Mouse (Mus musculus) heart, postnatal 14 days (tissue): Measurements from ENCODE around the gene Shq1. TPM values are rescaled to one million over a fixed set of nuclear protein-coding genes. Genes with fewer than 3 reads are reported as not detected.

Experiments used
- DNase-seq, 2 experiments: peaks; one replicate each; pipeline ENCODE4 v3.0.0; 2021 to 2022
- intact Hi-C: fragments of 180-260 bp; cut with DNase I; formaldehyde crosslinking; loops from one replicate; pipeline ENCODE4 v1.15.1; 2025
- total RNA-seq, 2 experiments: library from RNA; stranded (reverse); gene quantifications; 2 replicates each; pipeline ENCODE4 v1.2.3; 2021

Gene Shq1
- total RNA-seq, 2 experiments from 2014 or later, result 2.7 to 3.7 TPM

DNA sequence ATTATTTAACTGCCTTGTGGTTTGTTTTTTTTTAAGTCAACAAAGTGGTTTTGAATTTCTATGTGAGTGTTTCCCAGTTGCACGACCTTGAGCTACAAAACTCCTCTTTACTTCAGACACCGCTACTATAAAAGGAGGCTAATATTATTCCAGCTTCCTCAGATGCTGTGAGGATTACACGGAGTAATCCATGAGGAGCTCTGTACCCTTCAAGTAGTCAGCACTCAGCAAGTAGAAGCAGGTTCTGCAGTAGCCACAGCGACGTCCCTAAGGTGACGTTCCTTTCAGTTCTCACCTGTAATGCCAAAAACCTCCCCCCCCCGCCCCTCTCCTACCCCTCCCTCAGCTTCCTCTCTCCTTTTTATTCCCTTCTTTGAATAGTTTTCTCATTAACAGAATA lies 444 bp upstream of the Shq1 start:
- intact Hi-C loops, result no loop called here
- no peak for DNase-seq

DNA sequence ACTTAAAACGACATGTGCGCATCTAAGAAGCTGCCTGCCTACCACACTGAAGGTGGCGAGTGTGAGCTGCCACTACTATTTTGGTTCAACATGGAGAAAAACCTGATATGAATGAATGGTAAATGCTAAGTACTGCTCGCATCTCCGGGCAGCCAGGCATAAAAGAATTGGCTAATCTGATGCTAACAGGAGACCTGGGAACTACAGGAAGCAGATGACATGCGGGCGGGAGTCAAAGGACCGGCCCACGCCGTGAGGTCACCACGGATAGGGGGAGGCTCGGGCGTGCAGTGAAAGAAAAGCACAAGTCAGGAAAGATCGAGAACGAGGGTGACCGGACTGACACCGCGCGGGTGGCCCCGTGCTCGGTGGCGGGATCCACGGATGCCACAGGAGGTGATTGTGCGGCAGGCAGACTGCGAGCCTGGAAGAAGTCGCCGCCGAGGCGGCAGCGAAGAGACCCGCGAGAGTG lies 551 bp downstream of the Shq1 start:
- DNase-seq, result peak; percentile 36 to 51
- intact Hi-C loops, result no loop called here

DNA sequence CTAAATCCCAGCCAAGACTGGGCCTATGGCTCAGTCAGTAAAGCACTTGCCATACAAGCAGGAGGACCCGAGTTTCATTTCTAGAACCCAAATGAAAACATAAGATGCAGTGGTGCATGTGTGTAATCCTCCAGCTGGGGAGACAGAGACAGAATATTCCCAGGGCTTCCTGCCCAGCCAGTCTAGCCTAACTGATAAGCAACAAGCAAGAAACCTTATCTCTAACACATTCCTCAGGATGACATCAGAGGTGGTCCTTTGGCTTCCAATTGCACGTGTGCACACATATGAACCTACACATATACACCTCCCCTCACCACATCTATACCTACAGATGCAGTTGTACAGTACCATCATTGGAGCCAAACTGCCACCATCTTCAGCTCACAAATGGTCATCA lies 2.1 kb downstream of the Shq1 start:
- intact Hi-C loops, result no loop called here
- no peak for DNase-seq

DNA sequence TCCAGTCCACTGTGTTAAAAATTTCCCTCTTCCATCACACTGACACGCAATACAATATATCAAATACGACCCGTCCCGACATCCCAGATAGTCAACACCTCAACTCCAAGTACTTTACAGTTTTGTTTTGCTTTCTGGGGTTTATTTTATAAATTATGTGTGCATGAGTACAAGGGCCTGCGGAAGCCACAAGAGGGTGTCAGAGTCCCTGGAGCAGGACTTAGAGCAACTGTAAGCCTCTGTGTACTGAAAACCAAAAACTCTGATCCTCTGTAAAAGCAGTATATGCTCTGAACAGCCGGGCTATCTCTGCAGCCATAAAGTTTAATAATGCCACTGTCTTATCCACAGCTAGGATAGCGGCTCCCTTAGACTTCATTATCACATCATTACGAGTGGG lies 3.3 kb downstream of the Shq1 start:
- intact Hi-C loops, result no loop called here
- no peak for DNase-seq

DNA sequence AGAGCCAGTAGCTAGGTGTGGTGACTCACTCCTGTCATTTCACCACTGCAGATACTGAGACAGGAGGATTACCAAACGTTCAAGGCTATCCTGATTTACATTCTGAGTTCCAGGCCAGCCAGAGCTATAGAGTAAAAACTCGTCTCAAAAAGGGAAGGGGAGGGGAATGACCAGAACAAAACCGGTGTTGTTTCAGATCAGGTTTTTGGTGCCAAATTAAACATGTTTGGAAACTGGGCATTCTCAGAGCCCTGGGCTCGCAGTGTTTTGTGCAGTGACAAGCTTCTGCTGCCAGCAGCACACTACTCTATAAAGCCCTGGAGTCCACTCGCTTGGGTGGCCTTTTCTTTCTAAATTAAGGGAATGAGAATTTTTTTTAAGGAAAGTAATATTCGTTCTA lies 8.7 kb downstream of the Shq1 start:
- intact Hi-C loops, result no loop called here
- no peak for DNase-seq

DNA sequence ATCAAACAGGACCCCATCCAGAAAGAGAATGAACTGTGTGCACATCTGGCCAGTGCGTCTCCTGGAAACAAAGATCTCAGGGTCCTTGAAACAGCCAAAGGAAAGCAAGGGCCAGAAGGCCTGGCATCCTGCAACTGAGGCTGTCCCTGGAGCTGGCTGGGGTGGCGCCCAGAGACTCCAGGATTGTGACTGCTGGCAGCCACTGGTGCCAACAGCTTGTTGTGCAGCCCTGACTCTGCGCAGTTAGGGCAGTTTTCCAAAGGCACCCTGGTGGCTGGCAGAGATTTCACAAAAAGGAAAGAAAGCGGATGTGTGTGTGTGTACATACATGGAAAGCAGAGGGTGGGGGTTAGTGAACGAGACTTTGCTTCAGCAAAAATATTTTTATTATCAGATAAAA lies 10.6 kb downstream of the Shq1 start:
- DNase-seq, result peak; percentile 64 to 75
- intact Hi-C loops, result no loop called here

DNA sequence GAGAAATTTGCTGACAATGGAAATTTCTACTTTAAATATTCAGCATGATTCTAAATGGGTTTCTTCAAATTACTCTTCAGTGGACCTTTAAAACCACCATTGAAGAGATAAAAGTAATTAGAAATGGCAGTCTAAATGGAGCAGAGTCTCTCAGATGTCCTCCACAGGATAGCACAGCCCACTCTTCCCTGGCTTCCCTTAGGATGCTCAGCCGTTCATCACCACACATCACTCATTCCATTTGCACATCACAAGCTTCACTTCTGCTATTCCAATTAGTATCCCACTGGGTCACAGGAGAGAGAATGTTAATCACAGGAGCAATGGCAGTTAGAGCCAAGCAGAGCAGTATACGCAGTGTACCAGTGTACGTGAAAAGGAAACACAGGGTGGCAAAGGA lies 18.4 kb downstream of the Shq1 start:
- DNase-seq, result no peak
- intact Hi-C loops, result no loop called here

DNA sequence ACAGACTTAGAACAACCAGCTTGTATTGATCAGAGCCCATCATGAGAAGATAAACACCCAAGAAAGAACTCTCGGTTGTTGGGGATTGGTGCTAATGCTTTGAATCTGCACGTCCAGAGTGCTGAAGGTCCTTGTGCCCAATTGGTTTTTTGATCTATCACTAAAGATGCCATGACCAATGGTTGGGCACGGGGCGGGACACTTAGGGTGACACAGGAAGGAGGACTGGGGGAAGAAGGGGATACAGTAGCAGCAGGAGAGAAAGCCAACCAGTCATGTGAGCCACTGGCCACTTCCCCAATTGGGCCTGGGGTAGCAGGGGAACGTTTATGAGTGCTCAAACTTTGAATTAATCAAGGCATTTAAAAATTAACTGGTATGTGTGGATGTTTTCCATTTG lies 23.8 kb downstream of the Shq1 start:
- no peak for DNase-seq
- intact Hi-C loops, result loop anchor here (5.0 to 10.0 kb wide), 3 partner anchors 482 to 840 kb away; no protein-coding TSS in a partner anchor

DNA sequence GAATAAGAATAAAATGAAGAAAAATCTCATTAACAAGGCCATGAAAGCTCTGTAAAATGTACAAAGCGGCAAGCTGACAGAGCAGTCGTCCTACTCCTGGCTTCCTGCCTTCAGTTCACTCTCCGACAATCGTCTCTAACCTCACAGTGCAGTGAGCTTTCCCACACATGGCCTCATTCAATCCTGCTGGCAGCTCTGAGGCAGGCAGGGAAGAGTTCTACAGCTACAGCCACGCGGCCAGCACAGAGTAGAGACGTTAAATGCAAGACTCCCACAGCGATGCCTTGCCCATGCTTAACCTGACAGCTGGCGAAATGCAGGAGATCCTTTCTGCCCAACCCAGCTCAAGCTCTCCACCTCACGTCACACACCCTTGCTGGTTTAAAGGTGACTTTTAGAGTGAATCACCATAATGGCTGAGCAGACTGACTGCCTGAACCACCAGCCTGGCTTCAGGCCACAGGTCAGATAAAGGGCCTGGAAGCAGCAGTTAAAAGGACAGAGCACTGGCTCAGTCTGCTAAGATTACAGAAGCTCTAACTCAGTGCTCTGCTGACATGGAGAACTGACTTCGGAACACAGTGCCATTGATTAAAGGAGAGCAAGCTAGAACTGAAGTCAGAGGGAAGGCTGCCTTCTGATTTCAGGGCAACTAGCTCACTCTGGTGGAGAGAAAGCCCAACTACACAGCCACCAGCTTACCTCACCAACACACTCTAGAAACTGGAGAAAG lies 25.3 kb downstream of the Shq1 start:
- DNase-seq, result peak; percentile 33 to 58
- intact Hi-C loops, result loop anchor here (5.0 to 10.0 kb wide), 3 partner anchors 481 to 838 kb away; no protein-coding TSS in a partner anchor

DNA sequence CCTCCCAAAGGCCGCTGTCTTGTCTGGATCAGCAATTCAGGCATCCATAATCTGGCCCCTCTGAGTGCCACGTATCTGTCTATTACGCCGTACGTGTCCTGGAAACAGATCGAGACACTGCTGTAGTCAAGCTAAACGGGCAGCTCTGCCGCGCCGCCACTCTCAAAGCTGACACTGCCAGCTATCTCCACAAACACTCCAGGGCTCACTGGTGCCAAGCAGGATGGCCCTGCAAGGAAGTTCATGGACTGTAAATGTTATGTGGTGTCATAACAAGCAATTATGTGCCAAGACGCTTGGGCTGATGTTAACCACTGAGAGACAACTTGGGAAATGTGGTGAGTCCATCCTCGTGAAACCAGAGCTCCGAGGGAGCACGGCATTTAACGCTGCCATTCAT lies 26.3 kb downstream of the Shq1 start:
- intact Hi-C loops, result loop anchor here (5.0 to 10.0 kb wide), 3 partner anchors 480 to 837 kb away; no protein-coding TSS in a partner anchor
- DNase-seq, result peak in 1 of 2 experiments; percentile 30

DNA sequence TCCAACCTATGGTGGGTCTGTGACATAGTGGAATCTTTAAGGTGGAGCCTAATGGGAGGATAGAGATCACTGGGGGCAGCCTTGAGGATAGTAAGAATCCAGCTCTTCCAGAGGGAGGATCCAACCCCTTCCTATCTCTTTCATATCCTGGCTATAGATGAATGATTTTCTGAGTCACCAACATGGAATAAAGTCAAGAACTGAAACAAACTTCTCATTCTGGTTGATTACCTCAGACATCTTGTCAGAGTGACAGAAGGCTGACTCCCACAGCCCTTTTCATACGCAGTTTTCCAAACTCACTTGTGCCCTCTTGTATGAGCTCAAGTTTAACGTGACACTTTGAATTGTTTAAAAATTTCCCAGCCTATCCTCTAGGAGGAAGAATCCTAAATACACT lies 28.2 kb downstream of the Shq1 start:
- intact Hi-C loops, result loop anchor here (10.0 kb wide), 2 partner anchors 478 to 738 kb away; no protein-coding TSS in a partner anchor
- DNase-seq, result no peak

DNA sequence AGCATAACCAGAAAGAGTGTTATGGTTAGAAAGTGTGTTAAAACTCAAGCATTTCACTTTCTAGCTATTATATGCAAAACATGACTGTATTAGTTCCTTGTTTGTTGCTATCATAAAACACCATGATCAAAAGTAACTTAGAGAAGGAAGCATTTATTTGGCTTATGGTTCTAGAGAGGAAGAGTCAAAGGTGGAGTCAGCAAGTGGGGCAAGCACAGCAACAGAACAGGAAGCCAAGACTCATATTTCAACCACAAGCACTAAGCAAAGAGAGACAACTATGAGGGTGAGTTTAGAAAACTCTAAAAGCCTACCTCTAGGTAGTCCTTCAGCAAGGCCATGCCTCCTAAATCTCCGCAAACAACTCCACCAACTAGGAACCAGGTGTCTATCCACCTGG lies 30.4 kb downstream of the Shq1 start:
- no peak for DNase-seq
- intact Hi-C loops, result loop anchor here (10.0 kb wide), 2 partner anchors 476 to 736 kb away; no protein-coding TSS in a partner anchor

DNA sequence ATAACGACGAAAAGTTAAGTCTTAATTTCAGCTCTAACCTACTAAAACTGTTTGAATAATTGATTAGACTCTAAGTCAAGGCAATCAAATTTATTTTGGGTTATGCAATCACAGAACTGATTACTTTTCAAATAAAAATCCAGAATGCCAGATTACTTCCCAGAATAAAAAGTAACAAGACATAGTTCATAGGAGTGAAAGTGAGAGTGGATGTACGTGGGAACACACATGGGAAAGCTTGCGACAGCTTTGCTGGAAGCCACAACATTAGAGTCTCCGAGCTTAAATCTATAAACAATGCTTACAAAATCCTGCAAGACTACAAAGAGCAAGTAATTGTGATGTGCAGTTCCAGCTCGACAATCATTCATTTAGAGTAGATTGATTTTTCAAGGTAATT lies 41.9 kb downstream of the Shq1 start:
- intact Hi-C loops, result no loop called here
- no peak for DNase-seq

DNA sequence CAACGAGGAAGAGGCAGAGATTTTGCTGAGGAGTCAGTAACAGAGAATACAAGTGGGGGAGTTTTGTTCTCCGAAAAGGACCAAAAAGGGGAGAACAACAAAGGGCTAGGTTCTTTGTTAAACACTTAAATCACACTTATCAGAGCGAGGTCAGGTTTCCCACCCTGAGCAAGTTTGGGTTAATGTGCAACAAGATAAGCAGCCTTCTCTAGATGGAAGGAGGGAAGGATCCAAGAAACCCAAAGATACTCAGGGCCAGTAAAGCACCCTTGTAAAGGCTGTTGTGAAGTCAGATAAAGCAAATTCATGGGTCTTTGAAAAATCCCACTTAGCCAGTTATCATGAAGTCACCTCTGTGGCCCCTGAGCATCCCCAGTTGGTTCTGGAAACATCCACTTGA lies 42.7 kb downstream of the Shq1 start:
- DNase-seq, result no peak
- intact Hi-C loops, result no loop called here

DNA sequence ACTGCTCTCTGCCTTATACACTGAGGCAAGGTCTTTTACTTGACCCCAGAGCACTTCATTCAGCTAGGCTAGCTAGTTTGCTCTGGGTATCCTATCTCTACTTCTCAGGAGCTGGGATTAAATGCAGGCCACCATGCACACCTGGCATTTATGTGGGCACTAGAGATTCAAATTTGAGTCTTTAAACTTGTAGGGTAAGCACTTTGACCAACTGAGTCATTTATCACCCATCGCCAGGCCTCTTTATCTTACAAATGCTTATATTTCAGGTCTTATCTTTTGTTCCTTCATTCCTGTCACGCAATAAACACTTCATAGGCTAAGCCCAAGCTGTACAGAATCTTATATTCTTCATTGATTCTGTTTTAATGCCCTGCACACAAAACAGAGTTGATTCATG lies 47.0 kb downstream of the Shq1 start:
- intact Hi-C loops, result no loop called here
- no peak for DNase-seq

DNA sequence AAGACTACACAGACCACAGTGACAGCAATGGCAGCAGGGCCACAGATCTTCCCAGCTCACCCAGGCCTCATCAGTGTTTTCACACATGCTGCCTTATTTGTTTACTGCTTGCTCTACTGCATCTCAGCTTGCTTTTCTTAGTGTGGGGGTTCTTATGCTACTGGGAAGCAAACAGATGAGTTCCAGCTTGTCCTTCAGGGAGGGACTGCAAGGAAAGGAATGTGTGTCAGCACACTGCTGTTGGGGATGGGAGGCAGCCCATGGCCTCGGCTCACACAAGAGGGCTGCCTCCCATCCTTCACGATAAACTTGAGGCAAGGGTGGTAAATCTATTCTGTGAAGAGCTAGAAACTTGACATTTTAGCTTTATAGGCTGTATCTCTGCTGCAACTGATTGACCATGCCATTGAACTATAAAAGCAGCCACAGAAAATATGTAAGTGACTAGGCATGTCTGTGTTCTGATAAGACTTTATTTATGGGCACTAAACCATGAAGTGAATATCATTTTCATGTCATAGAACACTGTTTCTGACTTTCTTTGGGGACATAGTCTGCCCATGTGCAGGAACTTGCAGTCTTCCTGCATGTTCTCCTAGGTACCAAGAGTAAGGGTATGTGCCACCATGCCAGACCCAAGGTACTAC lies 48.0 kb downstream of the Shq1 start:
- intact Hi-C loops, result no loop called here
- no peak for DNase-seq

DNA sequence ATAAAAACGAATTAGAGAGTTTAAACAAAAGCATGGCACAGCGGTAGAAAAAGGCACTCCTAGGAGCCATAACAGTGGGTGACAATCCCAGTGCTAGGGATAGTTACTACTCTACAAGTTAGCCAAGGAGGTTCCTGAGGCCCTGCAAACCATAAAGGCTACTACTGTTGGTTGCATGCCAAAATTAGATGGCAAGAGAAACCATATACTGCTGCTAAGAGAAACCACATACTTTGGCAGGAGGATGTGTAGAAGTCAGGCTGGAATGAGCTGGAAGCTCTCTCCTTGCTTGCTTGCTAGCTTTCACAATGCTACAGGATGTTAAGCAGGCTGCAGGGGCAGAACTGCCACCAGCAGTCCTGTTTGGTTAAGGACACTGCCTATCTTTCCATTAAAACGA lies 50.5 kb downstream of the Shq1 start:
- intact Hi-C loops, result no loop called here
- DNase-seq, result no peak

DNA sequence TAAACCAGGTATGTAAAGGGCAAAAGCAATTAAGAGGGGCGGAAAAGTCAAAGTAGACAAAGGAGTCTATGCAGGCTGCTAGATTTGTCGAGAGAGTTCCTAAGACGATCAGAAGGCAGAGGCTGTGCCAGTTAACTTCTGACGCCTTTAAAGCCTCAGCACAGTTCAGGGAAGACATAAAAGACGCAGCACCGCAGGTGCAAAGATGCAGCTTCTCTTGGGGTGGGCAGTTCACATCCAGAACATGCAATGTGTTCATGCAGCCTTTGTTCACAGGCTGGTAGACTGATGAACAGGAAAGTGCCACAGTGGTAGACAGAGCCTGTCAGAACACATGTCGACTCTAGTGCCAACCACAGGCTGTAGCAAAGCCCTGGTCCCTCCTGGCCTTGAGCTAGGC lies 51.6 kb downstream of the Shq1 start:
- no peak for DNase-seq
- intact Hi-C loops, result no loop called here

DNA sequence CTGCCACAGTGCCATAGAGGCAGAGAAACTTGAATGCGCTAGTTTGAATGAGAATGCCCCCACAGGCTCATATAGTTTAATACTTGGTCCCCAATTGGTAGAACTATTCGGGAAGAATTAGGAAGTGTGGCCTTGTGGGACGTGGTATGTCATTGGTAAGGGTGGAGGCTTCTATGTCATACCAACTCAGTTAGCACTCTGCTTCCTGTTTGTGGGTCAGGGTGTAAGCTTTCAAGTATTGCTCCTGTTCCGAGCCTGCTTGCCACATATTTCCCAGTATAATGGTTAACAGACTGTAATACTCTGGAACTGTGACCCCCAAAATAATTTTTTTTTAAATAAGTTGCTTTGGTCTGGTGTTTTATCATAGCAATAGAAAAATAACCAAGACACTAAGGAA lies 54.8 kb downstream of the Shq1 start:
- no peak for DNase-seq
- intact Hi-C loops, result no loop called here

DNA sequence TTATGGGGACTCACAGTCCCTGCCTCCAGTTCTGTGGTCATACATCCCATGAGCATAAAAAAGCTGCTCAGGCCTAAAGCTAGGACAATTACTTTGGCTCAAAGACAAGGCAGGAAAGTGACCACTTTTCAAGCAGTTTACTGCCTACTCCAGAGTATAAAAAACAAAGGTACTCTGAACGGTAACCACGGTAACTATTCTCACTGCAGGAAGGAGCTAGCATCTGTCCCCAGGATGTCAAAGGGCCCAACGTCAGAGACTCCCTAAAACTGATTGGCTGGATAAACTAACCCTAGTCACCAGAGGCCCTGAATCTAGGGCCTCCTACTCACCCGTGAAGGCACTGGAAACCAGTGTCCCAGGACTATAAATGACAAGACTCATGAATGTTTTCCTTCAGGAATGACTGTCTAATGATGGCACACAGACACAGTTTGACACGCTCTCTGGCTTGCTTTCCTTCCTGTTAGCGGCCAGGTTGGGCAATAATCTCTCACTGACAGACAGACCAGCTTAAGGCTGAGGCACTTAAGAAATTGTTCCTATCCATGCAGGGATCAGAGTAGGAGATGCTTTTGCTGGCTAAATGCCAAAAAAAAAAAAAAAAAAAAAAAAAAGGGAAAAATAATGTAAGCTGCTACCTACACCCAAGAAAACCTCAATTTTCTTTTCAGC lies 57.2 kb downstream of the Shq1 start:
- intact Hi-C loops, result loop anchor here (5.0 kb wide), 1 partner anchor 264 kb away; no protein-coding TSS in a partner anchor
- DNase-seq, result no peak

DNA sequence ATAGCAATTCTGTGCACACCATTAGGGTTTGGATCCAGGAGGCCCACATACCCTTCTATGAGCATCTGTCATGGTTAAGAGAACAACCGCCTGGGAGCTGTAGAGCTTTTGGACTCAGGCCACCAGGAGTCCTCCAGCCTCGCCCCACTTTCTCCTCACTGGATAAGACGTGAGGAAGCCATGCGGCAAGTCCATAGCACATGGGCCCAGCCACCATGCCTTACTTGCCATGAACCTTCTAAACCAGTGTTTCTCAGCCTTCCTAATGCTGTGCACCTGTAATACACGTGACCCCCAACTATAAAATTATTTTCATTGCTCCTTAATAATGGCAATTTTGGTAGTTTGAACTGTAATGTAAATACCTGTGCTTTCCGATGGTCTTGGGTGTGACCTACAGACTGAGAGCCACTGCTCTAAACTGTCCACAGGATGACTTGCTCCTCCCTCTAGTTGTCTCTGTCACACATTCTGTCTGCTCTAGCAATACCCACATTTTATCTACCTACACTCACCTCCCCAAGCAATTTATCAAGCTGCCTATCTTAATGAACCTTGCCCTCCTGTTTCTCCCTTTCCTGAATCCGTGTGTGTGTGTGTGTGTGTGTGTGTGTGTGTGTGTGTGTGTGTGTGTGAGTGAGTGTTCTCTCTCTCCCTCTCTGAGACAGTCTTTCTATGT lies 59.9 kb downstream of the Shq1 start:
- no peak for DNase-seq
- intact Hi-C loops, result loop anchor here (5.0 kb wide), 1 partner anchor 266 kb away; no protein-coding TSS in a partner anchor
